In the genomic region with DNA sequence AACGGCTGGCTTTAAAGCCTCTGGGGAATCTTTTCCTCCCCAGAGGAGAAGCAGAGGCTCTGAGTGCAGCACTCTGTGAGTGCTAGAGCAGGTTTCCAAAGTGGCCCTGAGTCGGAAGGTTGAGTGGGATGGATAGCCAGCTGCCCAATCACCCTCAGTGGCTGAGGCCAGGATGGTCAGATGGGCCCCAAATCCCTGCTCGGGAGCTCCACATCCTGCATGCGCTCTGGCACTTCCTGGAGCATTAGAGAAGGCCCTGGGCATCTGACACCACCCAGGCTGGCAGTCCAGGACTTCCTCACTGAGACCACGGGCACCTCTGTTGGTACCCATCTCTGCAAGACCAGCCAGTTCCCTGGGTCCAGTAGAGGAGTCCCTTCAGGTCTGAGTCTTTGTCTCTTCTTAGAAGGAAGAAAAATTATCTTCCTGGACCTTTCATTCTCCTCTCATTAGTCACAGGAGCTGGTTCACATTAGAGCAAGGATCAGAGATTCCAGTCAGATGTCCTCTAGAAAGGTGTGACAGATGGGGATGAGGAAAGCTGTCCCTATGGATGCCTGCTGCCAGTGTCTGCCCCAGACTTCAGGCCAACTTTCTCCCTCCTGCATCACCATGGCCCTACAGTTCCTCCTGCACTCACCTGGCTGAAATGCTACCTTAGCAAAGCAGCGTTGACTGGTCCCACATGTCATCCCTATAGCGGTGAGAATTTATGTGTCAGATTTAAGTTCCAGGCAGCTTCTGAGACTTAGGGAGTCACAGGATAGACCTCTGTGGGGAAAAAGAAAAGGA, we compare ENCODE assay signal across 8 mouse cellular contexts.
"Had no signal": no experiment of that assay in that cellular context is flagged by ENCODE, and none has a peak within 500 bp of the region (broad histone marks: within the 10 kb centered on the region; RNA-seq: fewer than 3 reads in every experiment).

No protein-coding gene starts in this region.

- DNase-seq: kidney, adult 2 months; kidney, postnatal 25 days; liver; lung, embryonic 14.5 days; lung, postnatal 10 days; right cerebral cortex, postnatal 14 days had no signal

- ATAC-seq: inflammation-experienced regulatory T-cells, adult 6 months; midbrain, embryonic 15.5 days had no signal
